Mouse (Mus musculus): ENCODE measurements around the gene Ung.

Ung gene

GRCm38 (mm10) chr5:114130698-114131520 is 723 bp downstream of the Ung start:
- peak; percentile 89 for DNase-seq (ENCODE audit: extremely low read depth, insufficient read length, low spot score)

GRCm38 (mm10) chr5:114131521-114131840 is 1.3 kb downstream of the Ung start:
- no peak for DNase-seq (ENCODE audit: extremely low read depth, insufficient read length, low spot score)

DNA sequence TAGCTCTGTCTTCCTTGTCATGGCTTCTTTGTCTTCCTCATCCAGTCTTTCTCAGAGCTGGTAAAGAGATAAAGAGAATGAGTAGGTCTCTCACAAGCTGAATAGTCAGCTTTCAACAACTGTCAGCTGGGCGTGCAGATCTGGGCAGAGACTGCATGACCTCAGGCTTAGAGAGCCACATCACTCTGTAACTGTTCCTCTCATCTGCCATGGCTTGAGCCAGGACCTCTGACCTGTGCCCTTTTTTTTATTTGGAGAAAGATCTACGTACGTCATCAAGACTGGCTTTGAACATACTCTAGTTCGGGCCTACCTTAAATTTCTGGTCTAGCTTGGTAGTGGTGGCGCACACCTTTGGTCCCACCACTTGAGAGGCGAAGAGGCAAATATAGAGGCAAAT is 2.7 kb downstream of the Ung start:
- DNase-seq (ENCODE audit: extremely low read depth, insufficient read length, low spot score) = no peak

DNA sequence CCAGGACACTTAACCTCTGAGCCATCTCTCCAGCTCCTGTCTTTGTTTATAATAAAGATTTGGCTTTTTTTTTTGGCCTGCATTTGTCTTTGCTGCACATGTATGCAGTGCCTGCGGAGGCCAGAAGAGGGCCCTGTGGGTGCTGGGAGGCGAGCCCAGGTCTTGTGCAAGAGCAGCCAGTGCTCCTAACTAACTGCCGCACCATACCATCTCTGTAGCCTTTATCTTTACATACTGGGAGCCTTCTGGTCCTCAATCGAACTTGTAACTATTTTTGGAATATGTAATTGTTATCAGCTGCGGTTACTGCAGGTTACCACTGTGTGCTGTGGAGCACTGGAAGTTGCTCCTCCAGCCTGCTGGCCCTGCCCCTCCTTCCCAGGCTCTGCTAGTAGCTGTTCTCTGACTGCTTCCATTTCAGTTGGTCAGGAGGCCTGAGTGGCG is 3.9 kb downstream of the Ung start:
- no peak for DNase-seq (ENCODE audit: extremely low read depth, insufficient read length, low spot score)

DNA sequence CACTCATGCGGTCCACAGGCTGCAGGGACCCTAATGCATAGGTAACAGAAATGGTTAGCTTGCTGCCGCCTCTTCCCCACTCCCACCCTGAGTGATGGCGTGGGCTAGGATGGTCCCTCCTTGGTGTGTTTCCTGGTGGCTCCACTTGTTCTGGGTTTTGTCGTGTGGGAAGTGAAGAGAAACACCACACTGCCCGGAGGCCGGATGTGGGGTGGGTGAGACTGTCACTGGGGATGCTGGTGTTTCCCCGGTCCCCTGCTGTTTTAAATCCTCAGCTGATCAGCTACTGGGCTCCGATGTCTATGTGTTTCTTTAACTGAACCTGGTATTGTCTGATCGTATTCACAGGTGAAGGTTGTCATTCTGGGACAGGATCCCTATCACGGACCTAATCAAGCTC is 5.3 kb downstream of the Ung start:
- DNase-seq (ENCODE audit: extremely low read depth, insufficient read length, low spot score) = no peak

DNA sequence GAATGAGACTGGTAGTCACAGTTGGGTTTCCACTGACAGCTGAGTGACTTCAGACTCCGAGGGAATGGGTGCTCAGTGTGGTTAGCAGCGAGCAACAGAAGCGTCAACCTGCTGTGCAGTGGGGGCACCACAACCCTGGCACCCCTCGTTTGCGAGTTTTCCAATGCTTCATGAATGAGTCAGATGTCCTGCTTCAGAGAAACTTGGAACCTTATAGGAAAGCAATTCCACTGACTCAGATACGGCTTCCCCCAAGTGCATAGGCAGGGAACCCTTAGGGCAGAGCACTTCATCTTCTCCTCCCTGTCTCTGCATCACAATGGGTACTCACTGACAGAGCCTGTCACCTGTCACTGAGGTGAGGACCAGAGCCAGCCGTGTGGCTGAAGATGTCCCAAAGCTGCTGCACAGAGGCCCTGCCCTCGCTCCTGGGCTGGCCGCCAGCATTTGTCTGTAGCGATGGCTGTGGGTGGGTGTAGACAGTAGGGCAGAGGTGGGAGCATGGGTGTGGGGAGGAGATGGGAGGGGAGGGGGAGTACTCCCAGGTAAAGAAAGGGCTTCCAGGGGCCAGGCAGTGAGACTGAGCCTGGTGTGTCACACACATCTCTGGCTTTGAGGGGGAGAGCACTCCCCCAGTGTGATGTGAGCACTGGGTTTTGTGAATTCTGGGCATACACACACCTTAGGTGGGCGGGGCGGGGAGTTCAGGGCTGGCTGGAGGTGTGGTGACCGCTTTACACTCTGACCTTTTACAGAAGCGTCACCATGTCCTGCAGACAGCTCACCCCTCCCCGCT is 7.5 kb downstream of the Ung start:
- DNase-seq (ENCODE audit: extremely low read depth, insufficient read length, low spot score) = no peak

GRCm38 (mm10) chr5:114138277-114139164 is 8.3 kb downstream of the Ung start:
- DNase-seq (ENCODE audit: extremely low read depth, insufficient read length, low spot score) = no peak

DNA sequence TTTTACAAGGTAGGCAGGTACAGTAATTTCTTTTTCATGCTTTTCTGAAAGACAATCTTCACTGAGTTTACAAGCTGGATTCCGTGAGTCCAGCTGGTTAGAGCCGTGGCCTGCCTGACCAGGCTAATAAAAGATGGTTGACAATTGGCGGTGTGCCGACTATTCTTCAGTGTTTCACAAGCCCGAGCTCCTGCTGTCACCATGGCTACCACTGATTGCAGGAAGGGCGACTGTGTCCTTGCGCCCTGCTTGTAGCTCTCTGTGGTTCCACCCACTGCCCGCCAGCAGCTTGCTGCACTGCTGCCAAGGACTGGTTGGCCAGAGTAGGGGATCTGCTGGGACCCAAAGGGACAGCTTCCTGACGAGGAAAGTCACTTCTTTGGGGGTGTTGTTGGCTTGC is 9.0 kb downstream of the Ung start:
- no peak for DNase-seq (ENCODE audit: extremely low read depth, insufficient read length, low spot score)

GRCm38 (mm10) chr5:114146028-114146888 is 16.1 kb downstream of the Ung start, which contains the start of gene Acacb:
Gene Acacb, plus strand, starts transcription at chr5:114146535.
- no peak for DNase-seq (ENCODE audit: extremely low read depth, insufficient read length, low spot score)

GRCm38 (mm10) chr5:114147043-114147972 is 17.1 kb downstream of the Ung start:
- no peak for DNase-seq (ENCODE audit: extremely low read depth, insufficient read length, low spot score)

GRCm38 (mm10) chr5:114152359-114153092 is 22.3 kb downstream of the Ung start:
- no peak for DNase-seq (ENCODE audit: extremely low read depth, insufficient read length, low spot score)

DNA sequence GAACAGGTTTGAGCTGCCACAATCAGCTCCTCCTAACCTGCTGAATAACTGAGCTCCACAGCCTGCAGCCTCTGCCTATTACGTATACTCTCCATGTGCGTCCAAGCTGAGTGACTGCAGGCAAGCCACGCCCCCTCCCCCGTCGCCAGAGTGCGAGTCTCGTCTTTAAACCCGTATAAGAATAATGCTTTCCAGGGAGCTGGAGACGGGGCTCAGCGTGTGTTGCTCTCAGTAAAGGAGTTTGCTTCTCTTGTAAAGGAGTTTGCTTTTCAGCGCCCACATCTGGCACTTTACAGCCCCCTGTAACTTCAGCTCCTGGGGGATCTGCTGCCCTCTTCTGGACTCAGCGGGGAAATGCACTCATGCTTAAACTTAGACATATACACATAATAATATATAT is 23.3 kb downstream of the Ung start:
- DNase-seq (ENCODE audit: extremely low read depth, insufficient read length, low spot score) = no peak

DNA sequence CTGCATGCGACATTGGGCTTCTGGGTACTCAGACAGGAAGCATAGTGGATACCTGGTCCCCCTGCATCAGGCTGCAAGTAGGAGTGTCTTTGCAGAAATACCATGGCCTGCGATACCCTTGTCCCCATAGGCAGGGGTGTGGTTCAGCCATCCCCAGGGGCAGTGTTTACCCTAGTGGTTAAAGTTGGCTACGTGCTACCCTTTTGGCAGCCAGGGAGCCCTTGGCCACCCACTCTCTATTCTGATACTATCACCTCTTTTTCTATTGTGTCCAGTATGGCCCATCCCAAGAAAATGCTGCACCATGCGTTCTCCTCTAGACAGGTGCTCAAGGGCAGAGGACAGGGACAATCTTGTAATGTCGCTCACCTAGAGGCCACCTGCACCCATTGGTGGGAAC is 24.6 kb downstream of the Ung start:
- no peak for DNase-seq (ENCODE audit: extremely low read depth, insufficient read length, low spot score)

DNA sequence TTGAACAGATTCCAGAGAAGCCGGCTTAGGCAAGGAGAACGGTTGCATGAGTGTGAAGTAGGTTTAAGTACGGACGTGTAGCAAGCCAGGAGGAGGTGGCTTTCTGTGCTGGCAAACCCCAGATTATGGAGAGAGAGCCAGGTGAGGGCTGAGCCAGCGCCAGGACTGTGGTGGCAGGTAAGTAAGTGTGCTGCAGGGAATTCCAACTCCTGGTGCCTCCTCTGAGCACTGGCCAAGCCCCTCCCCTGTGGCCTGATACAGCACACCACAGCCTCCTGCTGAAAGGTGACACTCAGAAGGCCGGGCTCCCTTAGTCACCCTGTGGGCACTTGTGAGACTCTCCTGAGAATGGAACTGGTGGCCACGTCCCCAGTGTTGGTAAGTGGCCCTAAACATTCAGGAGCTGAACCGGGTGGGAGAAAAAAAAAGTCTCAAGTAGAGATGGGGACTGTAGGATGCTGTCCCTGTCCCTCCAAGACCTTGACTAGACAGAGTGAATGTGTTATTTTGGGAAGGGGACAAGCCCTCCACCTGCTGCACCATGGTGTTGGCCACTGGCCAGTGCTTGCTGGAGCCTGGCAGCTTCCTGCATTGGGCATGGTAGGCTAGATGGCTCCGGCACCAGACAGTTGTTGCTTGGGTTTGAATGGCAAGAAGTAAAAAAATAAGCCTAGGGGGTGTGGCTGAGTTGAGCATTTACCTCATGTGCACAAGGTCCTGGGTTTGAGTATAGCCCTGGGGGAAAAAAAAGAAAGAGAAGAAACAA is 25.2 kb downstream of the Ung start:
- peak; percentile 34 for DNase-seq (ENCODE audit: extremely low read depth, insufficient read length, low spot score)

DNA sequence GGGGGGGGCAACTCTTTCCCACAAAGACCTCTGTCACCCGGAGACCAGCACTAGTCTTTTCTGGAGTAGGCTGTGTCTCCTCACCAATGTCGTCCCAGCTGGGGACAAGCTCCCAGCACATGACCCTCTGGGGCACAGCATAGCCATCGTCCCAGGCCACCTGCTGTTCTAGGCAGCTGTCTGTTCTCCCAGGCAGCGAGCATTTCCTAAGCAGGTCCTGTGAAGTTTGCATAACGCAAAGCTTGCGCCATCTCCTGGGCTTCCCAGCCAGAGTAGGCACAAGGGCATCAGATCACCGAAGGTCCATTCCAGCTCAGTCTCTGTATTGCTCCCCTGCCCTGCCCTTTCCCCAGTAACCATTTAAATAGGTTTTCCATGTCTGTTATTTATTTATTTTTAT is 27.1 kb downstream of the Ung start:
- no peak for DNase-seq (ENCODE audit: extremely low read depth, insufficient read length, low spot score)

GRCm38 (mm10) chr5:114161424-114161823 is 31.2 kb downstream of the Ung start:
- no peak for DNase-seq (ENCODE audit: extremely low read depth, insufficient read length, low spot score)

GRCm38 (mm10) chr5:114162106-114162815 is 32.1 kb downstream of the Ung start:
- peak; percentile 57 for DNase-seq (ENCODE audit: extremely low read depth, insufficient read length, low spot score)

Measured in 3134 (cell line).